Mouse (Mus musculus) cerebellum, adult 11 months (tissue): Measurements from ENCODE around the gene Cox7b2.
"Not testable (repeated sequence)": the region's sequence is repeated elsewhere in the genome, so short reads cannot be mapped to it uniquely, and the experiment has no call there.

Experiments
- DNase-seq: peaks from one replicate; pipeline ENCODE4 v3.0.0; 2022

Gene Cox7b2

GRCm38 (mm10) chr5:71548079-71548478 lies at the start of gene Cox7b2:
TSS of gene Cox7b2 (minus strand) at chr5:71548205.
- no peak for DNase-seq

DNA sequence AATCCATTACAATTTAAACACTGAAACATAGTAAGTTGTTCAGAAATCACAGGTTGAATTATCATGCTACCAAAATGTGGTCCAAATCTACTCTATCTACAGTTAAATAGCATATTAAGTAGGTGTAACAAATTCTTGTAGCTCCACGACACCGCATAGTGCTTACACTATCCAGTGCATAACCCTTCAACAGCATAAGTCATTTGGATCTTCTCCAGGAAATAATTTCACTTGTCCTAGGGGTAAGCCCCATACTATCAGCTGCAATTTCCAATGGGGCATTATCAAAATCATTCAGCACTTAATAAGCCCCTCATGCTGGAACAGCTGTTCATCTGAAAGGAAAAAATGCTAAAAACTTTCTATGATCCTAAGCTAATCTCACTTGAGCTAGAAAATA lies 47.3 kb upstream of the Cox7b2 start:
- DNase-seq = no peak

DNA sequence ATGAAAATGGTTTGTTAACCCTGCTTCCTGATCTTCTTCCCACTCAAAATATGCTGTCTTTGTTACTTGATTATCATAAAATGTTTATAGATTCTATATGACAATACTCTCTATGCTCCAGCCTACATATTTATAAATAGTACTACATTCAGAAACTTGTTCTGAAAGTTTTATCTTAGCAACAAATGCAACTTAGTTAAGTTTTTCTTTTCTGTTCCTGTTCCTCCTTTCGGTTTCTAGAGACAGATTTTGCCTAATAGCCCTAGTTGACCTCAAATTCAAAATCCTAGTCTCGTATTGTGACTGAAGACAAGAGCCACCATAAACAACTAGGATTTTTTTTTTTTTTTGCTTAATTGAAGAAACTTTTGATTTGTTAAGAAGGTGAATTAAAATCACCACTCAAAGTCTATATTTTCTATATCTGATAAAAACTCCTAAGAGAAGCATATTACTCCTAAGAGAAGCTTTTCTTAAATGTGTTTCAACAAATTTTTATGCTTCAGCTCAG lies 45.8 kb upstream of the Cox7b2 start:
- no peak for DNase-seq

GRCm38 (mm10) chr5:71571646-71572237 lies 23.7 kb upstream of the Cox7b2 start:
- no peak for DNase-seq

DNA sequence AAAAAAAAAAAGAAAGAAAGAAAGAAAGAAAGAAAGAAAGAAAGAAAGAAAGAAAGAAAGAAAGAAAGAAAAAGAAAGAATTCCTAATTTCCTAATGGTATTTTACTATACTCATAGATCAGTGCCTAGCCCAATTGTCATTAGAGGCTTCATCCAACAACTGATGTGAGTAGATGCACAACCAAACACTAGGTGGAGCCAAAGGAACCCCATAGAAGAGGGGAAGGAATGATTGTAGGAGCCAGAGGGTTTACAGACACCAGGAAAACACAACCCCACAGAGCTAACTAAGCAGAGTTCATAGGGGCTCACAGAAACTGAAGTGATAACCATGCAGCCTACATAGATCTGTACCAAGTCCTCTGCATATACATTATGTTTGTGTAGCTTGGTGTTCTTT lies 2.5 kb downstream of the Cox7b2 start:
- DNase-seq = no peak

- DNase-seq = not testable (repeated sequence)
Observed at GRCm38 (mm10) chr5:71525486-71525885, 22.5 kb downstream of the Cox7b2 start.

- peak; percentile 38 for DNase-seq
Observed at GRCm38 (mm10) chr5:71502058-71502678, 45.8 kb downstream of the Cox7b2 start.

DNA sequence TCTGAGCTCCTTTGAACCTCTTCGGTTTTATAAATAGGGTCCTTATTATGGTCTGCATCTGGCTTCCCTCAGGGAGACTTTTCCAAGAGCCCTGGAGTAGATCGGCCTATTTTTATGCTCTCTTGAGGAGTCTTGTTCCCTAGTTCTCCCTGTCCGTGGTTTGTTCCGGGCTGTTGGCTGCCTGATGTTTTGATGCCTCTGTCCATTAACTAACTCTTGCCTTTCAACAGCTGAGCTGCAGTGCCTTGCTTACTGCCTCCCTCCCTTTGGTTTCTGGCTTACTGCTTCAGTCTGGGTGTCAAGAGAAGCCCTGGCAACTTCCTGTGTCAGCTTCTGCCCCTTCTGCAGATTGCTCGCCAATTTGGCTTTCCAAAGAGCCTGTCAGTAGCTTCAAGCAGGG lies 52.4 kb downstream of the Cox7b2 start:
- no peak for DNase-seq

GRCm38 (mm10) chr5:71456957-71457356 lies 91.0 kb downstream of the Cox7b2 start:
- DNase-seq = no peak

GRCm38 (mm10) chr5:71440174-71440573 lies 107.8 kb downstream of the Cox7b2 start:
- DNase-seq = no peak
